In the genomic region with DNA sequence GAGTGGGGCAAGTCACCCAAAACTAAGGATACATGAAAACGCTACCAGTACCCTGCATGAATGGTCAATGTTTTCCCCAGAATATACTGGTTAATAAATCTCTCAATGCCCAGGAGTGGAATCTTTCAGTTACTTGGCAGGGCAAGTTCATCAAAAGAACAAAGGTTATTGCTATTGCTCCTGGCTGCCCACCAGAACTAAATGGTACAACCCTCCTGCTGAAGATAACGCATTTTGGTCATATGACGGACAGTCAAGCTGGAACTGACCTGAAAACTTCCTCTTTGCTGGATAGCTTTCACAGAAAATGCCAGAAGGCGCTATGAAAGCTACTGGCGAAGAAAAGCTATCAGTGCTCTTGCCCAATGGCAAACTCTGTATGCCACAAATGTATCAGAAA, we compare ENCODE assay signal across 22 mouse cellular contexts. TPM values are rescaled to one million over a fixed set of nuclear protein-coding genes. Genes with fewer than 3 reads are reported as not detected.
DNase-seq lines count a peak whose midpoint lies in the region; ATAC-seq and TF ChIP-seq lines count a peak whose summit lies in the region.
"Had no signal": no experiment of that assay in that cellular context is flagged by ENCODE, and none has a peak within 500 bp of the region (broad histone marks: within the 10 kb centered on the region; RNA-seq: fewer than 3 reads in every experiment).

No protein-coding gene starts in this region.

- TF ChIP-seq POLR2A in liver, adult 2 months (IDR thresholded peaks at IDR 0.05; ENCODE audit: extremely low read depth, insufficient read depth, low read length), result no peak

- peak; percentile 43 for DNase-seq in kidney, adult 11 months
- peak; percentile 96 for DNase-seq in liver, adult 2 months (ENCODE audit: extremely low read depth, low read depth, low spot score)
- DNase-seq in liver, result no peak
- DNase-seq in kidney, postnatal 0 days (ENCODE audit: low spot score), result peak; percentile 13
- peak; percentile 44 to 62 for DNase-seq in kidney, postnatal 36 days
- DNase-seq in cerebellum, postnatal 36 days, result no peak
- no peak for DNase-seq in natural killer cell, adult 2 months (ENCODE audit: low spot score in 2 of 2)
- DNase-seq: adrenal gland, adult 8-10 months; adrenal gland, postnatal 36 days; cerebellum, adult 2 months; cerebellum, postnatal 10 days; embryo, embryonic 11 days; gastrocnemius, postnatal 10 days; heart, adult 2 months had no signal

- no peaks in the 10 kb centered on the region for H3K9me3 ChIP-seq in kidney, embryonic 15.5 days (replicated peaks)
- no peaks in the 10 kb centered on the region for H3K9me3 ChIP-seq in kidney, postnatal 0 days (replicated peaks; ENCODE audit: low read length)
- H3K9me3 ChIP-seq: embryonic facial prominence, embryonic 15.5 days; forebrain, embryonic 15.5 days; heart, embryonic 12.5 days; hindbrain, embryonic 10.5 days had no signal

- H3K27me3 ChIP-seq in kidney, embryonic 15.5 days, result no peaks in the 10 kb centered on the region
- no peaks in the 10 kb centered on the region for H3K27me3 ChIP-seq in liver, adult 2 months (ENCODE audit: control insufficient read depth, insufficient read depth, low read length)
- H3K27me3 ChIP-seq in kidney, postnatal 0 days (ENCODE audit: insufficient read depth, low read length), result no peaks in the 10 kb centered on the region
- H3K27me3 ChIP-seq: CH12.LX; embryonic facial prominence, embryonic 15.5 days; forebrain, embryonic 15.5 days; heart, embryonic 12.5 days had no signal

- peaks cover 71% of the 10 kb centered on the region for H3K36me3 ChIP-seq in kidney, embryonic 15.5 days
- peaks cover 69% of the 10 kb centered on the region for H3K36me3 ChIP-seq in liver, adult 2 months (ENCODE audit: control insufficient read depth, insufficient read depth, low read length)
- H3K36me3 ChIP-seq in kidney, postnatal 0 days (ENCODE audit: insufficient read depth, low read length), result peaks cover 12% of the 10 kb centered on the region; the same call in 1 of the 2 replicates

- WGBS in kidney, embryonic 15.5 days, result 87% methylated on average over 5 of the region's 5 CpGs
- 18% methylated on average over 5 of the region's 5 CpGs for WGBS in liver, adult 2 months
- WGBS in kidney, postnatal 0 days, result 81% methylated on average over 5 of the region's 5 CpGs

- no peak overlapping the region for H3K4me2 ChIP-seq in kidney, embryonic 15.5 days
- no peak overlapping the region for H3K4me2 ChIP-seq in kidney, postnatal 0 days (ENCODE audit: low read length)
- H3K4me2 ChIP-seq: embryonic facial prominence, embryonic 15.5 days; forebrain, embryonic 15.5 days; heart, embryonic 12.5 days; hindbrain, embryonic 14.5 days had no signal

- H3K4me3 ChIP-seq in kidney, embryonic 15.5 days (replicated peaks), result no peak overlapping the region
- no peak overlapping the region for H3K4me3 ChIP-seq in liver, adult 2 months (ENCODE audit: insufficient read depth, low read depth, low read length)
- no peak overlapping the region for H3K4me3 ChIP-seq in kidney, postnatal 0 days (replicated peaks; ENCODE audit: low read depth, low read length)
- H3K4me3 ChIP-seq: embryonic facial prominence, embryonic 15.5 days; erythroblast, embryonic 14.5 days; forebrain, embryonic 15.5 days; heart, adult 2 months; heart, embryonic 12.5 days; hindbrain, embryonic 10.5 days had no signal

- H3K9ac ChIP-seq in kidney, embryonic 15.5 days, result no peak overlapping the region
- H3K9ac ChIP-seq in liver, adult 2 months (ENCODE audit: low read depth, low read length), result no peak overlapping the region
- no peak overlapping the region for H3K9ac ChIP-seq in kidney, postnatal 0 days (ENCODE audit: low read depth, low read length)
- H3K9ac ChIP-seq: embryonic facial prominence, embryonic 15.5 days; forebrain, embryonic 15.5 days; heart, embryonic 12.5 days; hindbrain, embryonic 14.5 days had no signal

- H3K79me2 ChIP-seq in liver, adult 2 months (ENCODE audit: control insufficient read depth, insufficient read depth, low read length), result no peaks in the 10 kb centered on the region; the same call in 1 of the 2 replicates

- H3K27ac ChIP-seq in kidney, embryonic 15.5 days, result no peak overlapping the region
- peak overlapping the region; percentile 71 for H3K27ac ChIP-seq in liver, adult 2 months (replicated peaks; ENCODE audit: insufficient read depth, low read depth, low read length)
- no peak overlapping the region for H3K27ac ChIP-seq in kidney, postnatal 0 days
- H3K27ac ChIP-seq: embryonic facial prominence, embryonic 15.5 days; forebrain, embryonic 15.5 days; heart, adult 2 months; hindbrain, embryonic 10.5 days; hindbrain, embryonic 14.5 days had no signal

- no peak for TF ChIP-seq CTCF in liver, adult 2 months (IDR thresholded peaks at IDR 0.05; ENCODE audit: low read depth, low read length)
- no peak for TF ChIP-seq CTCF in kidney, postnatal 0 days (IDR thresholded peaks at IDR 0.05; ENCODE audit: low read depth)

- no peak for ATAC-seq in kidney, embryonic 15.5 days (replicated peaks; ENCODE audit: low FRiP score)
- ATAC-seq in kidney, postnatal 0 days (replicated peaks; ENCODE audit: low FRiP score, low read depth), result peak; percentile 55; the same call in 1 of the 2 replicates
- ATAC-seq: forebrain, embryonic 15.5 days had no signal

- no peaks in the 10 kb centered on the region for H3K4me1 ChIP-seq in kidney, embryonic 15.5 days
- peaks cover 10% of the 10 kb centered on the region for H3K4me1 ChIP-seq in liver, adult 2 months (ENCODE audit: control insufficient read depth, insufficient read depth, low read length)
- no peaks in the 10 kb centered on the region for H3K4me1 ChIP-seq in kidney, postnatal 0 days (replicated peaks; ENCODE audit: insufficient read depth, low read length)
- H3K4me1 ChIP-seq: embryonic facial prominence, embryonic 15.5 days; forebrain, embryonic 15.5 days; hindbrain, embryonic 10.5 days had no signal

RNA-seq across cellular contexts. Expression of a gene that starts 45.2 kb away (rescaled TPM):
- polyA plus RNA-seq in kidney, embryonic 15.5 days (2015; fragmentation: Nextera tagmentation; extraction: Ambion mirVana), result 80.7 and 87.1 TPM in 2 replicates
- total RNA-seq in liver, adult 2 months (2014; rRNA removed), result 275 and 425 TPM in 2 replicates
- polyA plus RNA-seq in liver, adult 2 months (2012; rRNA removed), result 26.4 and 26.8 TPM in 2 replicates
- polyA plus RNA-seq in kidney, postnatal 0 days (2015; fragmentation: Nextera tagmentation; extraction: Ambion mirVana), result 90.1 and 97.4 TPM in 2 replicates

Comparison
In these comparisons a context has a peak if more than half of its experiments do, and no peak if none do; other contexts are left out.
1. DNase-seq: peak in kidney, adult 11 months (single experiment), liver, adult 2 months (single experiment), kidney, postnatal 0 days (single experiment) and kidney, postnatal 36 days (2 of 2); none in liver (single experiment), cerebellum, postnatal 36 days (0 of 2) and natural killer cell, adult 2 months (0 of 2).